Mouse (Mus musculus) hindbrain, embryonic 13.5 days (tissue): ENCODE data around the gene Nup93. TPM values are rescaled to one million over a fixed set of nuclear protein-coding genes. Genes with fewer than 3 reads are reported as not detected.

Source experiments
- ATAC-seq: fragments of 200-750 bp; cut with Nextera tagmentation; 2 replicates; pipeline ENCODE4 v1.8.0; 2017; ENCODE audit warnings: moderate TSS enrichment; ENCODE audit not compliant: low FRiP score
- H3K27ac ChIP-seq: fragments of 300-500 bp; sonication (generic); 2 replicates; pipeline ENCODE4 v1.5.1; 2015; ENCODE audit warnings: inconsistent platforms, mild to moderate bottlenecking, moderate library complexity
- H3K27me3 ChIP-seq: fragments of 300-500 bp; sonication (generic); 2 replicates; pipeline ENCODE4 v1.6.1; 2015; ENCODE audit warnings: mild to moderate bottlenecking, inconsistent platforms
- H3K36me3 ChIP-seq: fragments of 300-500 bp; sonication (generic); 2 replicates; pipeline ENCODE4 v1.6.1; 2015; ENCODE audit warnings: mild to moderate bottlenecking, inconsistent platforms
- H3K4me1 ChIP-seq: fragments of 300-500 bp; sonication (generic); replicated peaks from 2 replicates; pipeline ENCODE4 v1.6.1; 2015; ENCODE audit warnings: inconsistent platforms
- H3K4me2 ChIP-seq: fragments of 300-500 bp; sonication (generic); 2 replicates; pipeline ENCODE4 v1.6.1; 2015; ENCODE audit warnings: inconsistent platforms, mild to moderate bottlenecking, moderate library complexity
- H3K4me3 ChIP-seq: fragments of 300-500 bp; sonication (generic); 2 replicates; pipeline ENCODE4 v1.5.1; 2015; ENCODE audit warnings: mild to moderate bottlenecking, inconsistent platforms
- H3K9ac ChIP-seq: fragments of 300-500 bp; sonication (generic); 2 replicates; pipeline ENCODE4 v1.6.1; 2015; ENCODE audit warnings: mild to moderate bottlenecking, inconsistent platforms
- H3K9me3 ChIP-seq: fragments of 300-500 bp; sonication (generic); 2 replicates; pipeline ENCODE4 v1.6.1; 2016; ENCODE audit warnings: inconsistent platforms
- WGBS: fragments of 180-500 bp; shearing (Covaris S2); methylation state at CpG from one replicate; pipeline ENCODE4 v1.1.7; 2015; 5-methylcytosine and 5-hydroxymethylcytosine counted together
- polyA plus RNA-seq: library from polyadenylated mRNA; unstranded; fragments of >200 nt; fragmentation: Nextera tagmentation; extraction: Ambion mirVana; gene quantifications from 2 replicates; pipeline ENCODE4 v1.2.1, GENCODE M21; 2015

Gene Nup93
- polyA plus RNA-seq, 1 experiment from 2014 or later, result 66.5 TPM

GRCm38 (mm10) chr8:94280001-94280613, 65.7 kb downstream of the Nup93 start:
- WGBS, result 74% methylated on average over 5 of the region's 5 CpGs
- 0 out of 2 replicates have a peak, but pooled peaks cover 8% of the 10 kb centered on the region for H3K4me1 ChIP-seq
- H3K36me3 ChIP-seq, result no peaks in the 10 kb centered on the region; the same call in 1 of the 2 replicates
- no peak overlapping the region for H3K27ac ChIP-seq
- H3K27me3 ChIP-seq, result no peaks in the 10 kb centered on the region
- no peak overlapping the region for H3K4me2 ChIP-seq
- no peak overlapping the region for H3K9ac ChIP-seq
- ATAC-seq, result no peak
- no peak overlapping the region for H3K4me3 ChIP-seq
- no peaks in the 10 kb centered on the region for H3K9me3 ChIP-seq

GRCm38 (mm10) chr8:94282453-94282985, 68.2 kb downstream of the Nup93 start:
- no peak overlapping the region for H3K4me2 ChIP-seq
- no peaks in the 10 kb centered on the region for H3K9me3 ChIP-seq
- WGBS, result 80% methylated on average over 3 of the region's 3 CpGs
- no peak overlapping the region for H3K9ac ChIP-seq
- H3K27ac ChIP-seq, result no peak overlapping the region; the same call in 1 of the 2 replicates
- no peak for ATAC-seq
- 0 out of 2 replicates have a peak, but pooled peaks cover 8% of the 10 kb centered on the region for H3K4me1 ChIP-seq
- H3K4me3 ChIP-seq, result no peak overlapping the region
- no peaks in the 10 kb centered on the region for H3K27me3 ChIP-seq
- H3K36me3 ChIP-seq, result no peaks in the 10 kb centered on the region; the same call in 1 of the 2 replicates

GRCm38 (mm10) chr8:94284204-94284603, 69.8 kb downstream of the Nup93 start:
- Histone ChIP-seq H3K4me2 (no peak overlapping the region), H3K9me3 (no peaks in the 10 kb centered on the region), H3K36me3 (no peaks in the 10 kb centered on the region; the same call in 1 of the 2 replicates), H3K27ac (no peak overlapping the region), H3K4me3 (no peak overlapping the region), H3K4me1 (0 out of 2 replicates have a peak, but pooled peaks cover 8% of the 10 kb centered on the region), H3K9ac (no peak overlapping the region), H3K27me3 (no peaks in the 10 kb centered on the region)
- ATAC-seq, result no peak
- 90% methylated on average over 7 of the region's 7 CpGs for WGBS

- Histone ChIP-seq H3K4me3 (no peak overlapping the region), H3K27me3 (no peaks in the 10 kb centered on the region), H3K9me3 (no peaks in the 10 kb centered on the region), H3K9ac (no peak overlapping the region), H3K4me1 (peaks cover 7% of the 10 kb centered on the region; the same call in 1 of the 2 replicates), H3K36me3 (peaks cover 22% of the 10 kb centered on the region), H3K27ac (no peak overlapping the region), H3K4me2 (no peak overlapping the region)
- 94% methylated on average over 5 of the region's 5 CpGs for WGBS
- no peak for ATAC-seq
Observed at GRCm38 (mm10) chr8:94290606-94291005, 76.2 kb downstream of the Nup93 start.

GRCm38 (mm10) chr8:94292072-94292471, 77.7 kb downstream of the Nup93 start:
- peak overlapping the region; percentile 66 for H3K27ac ChIP-seq
- no peak for ATAC-seq
- no peak overlapping the region for H3K4me3 ChIP-seq
- no peaks in the 10 kb centered on the region for H3K9me3 ChIP-seq
- WGBS, result 78% methylated on average over 6 of the region's 6 CpGs
- peaks cover 14% of the 10 kb centered on the region; the same call in 1 of the 2 replicates for H3K4me1 ChIP-seq
- no peaks in the 10 kb centered on the region for H3K27me3 ChIP-seq
- H3K36me3 ChIP-seq, result peaks cover 22% of the 10 kb centered on the region
- no peak overlapping the region for H3K9ac ChIP-seq
- no peak overlapping the region for H3K4me2 ChIP-seq

- Histone ChIP-seq H3K9ac (no peak overlapping the region), H3K4me1 (peaks cover 17% of the 10 kb centered on the region; the same call in 1 of the 2 replicates), H3K4me2 (no peak overlapping the region), H3K27ac (0 out of 2 replicates have a peak overlapping the region, but pooled peaks have one; percentile 31), H3K9me3 (no peaks in the 10 kb centered on the region), H3K36me3 (peaks cover 22% of the 10 kb centered on the region), H3K4me3 (no peak overlapping the region), H3K27me3 (no peaks in the 10 kb centered on the region)
- no peak for ATAC-seq
- 91% methylated on average over 8 of the region's 8 CpGs for WGBS
Observed at GRCm38 (mm10) chr8:94292626-94293025, 78.3 kb downstream of the Nup93 start.

GRCm38 (mm10) chr8:94295687-94296086, 81.3 kb downstream of the Nup93 start:
- peaks cover 24% of the 10 kb centered on the region for H3K36me3 ChIP-seq
- no peak overlapping the region for H3K9ac ChIP-seq
- peaks cover 17% of the 10 kb centered on the region; the same call in 1 of the 2 replicates for H3K4me1 ChIP-seq
- WGBS, result 82% methylated on average over 6 of the region's 6 CpGs
- no peak overlapping the region for H3K4me2 ChIP-seq
- no peak overlapping the region for H3K4me3 ChIP-seq
- no peaks in the 10 kb centered on the region for H3K9me3 ChIP-seq
- ATAC-seq, result no peak
- H3K27me3 ChIP-seq, result no peaks in the 10 kb centered on the region
- peak overlapping the region; percentile 30; the same call in 1 of the 2 replicates for H3K27ac ChIP-seq

GRCm38 (mm10) chr8:94296312-94296991, 82.1 kb downstream of the Nup93 start:
- H3K9ac ChIP-seq, result no peak overlapping the region
- H3K4me3 ChIP-seq, result no peak overlapping the region
- WGBS, result 84% methylated on average over 9 of the region's 9 CpGs
- ATAC-seq, result no peak
- no peak overlapping the region for H3K4me2 ChIP-seq
- peaks cover 17% of the 10 kb centered on the region; the same call in 1 of the 2 replicates for H3K4me1 ChIP-seq
- peak overlapping the region; percentile 30; the same call in 1 of the 2 replicates for H3K27ac ChIP-seq
- H3K9me3 ChIP-seq, result no peaks in the 10 kb centered on the region
- H3K27me3 ChIP-seq, result no peaks in the 10 kb centered on the region
- peaks cover 31% of the 10 kb centered on the region for H3K36me3 ChIP-seq

- Histone ChIP-seq H3K9ac (no peak overlapping the region), H3K36me3 (peaks cover 37% of the 10 kb centered on the region), H3K9me3 (no peaks in the 10 kb centered on the region), H3K27me3 (no peaks in the 10 kb centered on the region), H3K27ac (peak overlapping the region; percentile 1; the same call in 1 of the 2 replicates), H3K4me3 (no peak overlapping the region), H3K4me2 (no peak overlapping the region), H3K4me1 (peaks cover 14% of the 10 kb centered on the region; the same call in 1 of the 2 replicates)
- ATAC-seq, result no peak
- 54% methylated on average over 6 of the region's 6 CpGs for WGBS
Observed at GRCm38 (mm10) chr8:94297101-94297500, 82.7 kb downstream of the Nup93 start.

GRCm38 (mm10) chr8:94300809-94301208, 86.4 kb downstream of the Nup93 start:
- H3K4me3 ChIP-seq, result no peak overlapping the region
- no peak overlapping the region for H3K4me2 ChIP-seq
- no peaks in the 10 kb centered on the region for H3K27me3 ChIP-seq
- H3K9ac ChIP-seq, result no peak overlapping the region
- H3K27ac ChIP-seq, result no peak overlapping the region
- no peak for ATAC-seq
- 71% methylated on average over 4 of the region's 4 CpGs for WGBS
- peaks cover 52% of the 10 kb centered on the region for H3K36me3 ChIP-seq
- peaks cover 7% of the 10 kb centered on the region; the same call in 1 of the 2 replicates for H3K4me1 ChIP-seq
- H3K9me3 ChIP-seq, result no peaks in the 10 kb centered on the region

- no peak for ATAC-seq
- 95% methylated on average over 2 of the region's 2 CpGs for WGBS
- H3K9me3 ChIP-seq, result no peaks in the 10 kb centered on the region
- H3K4me1 ChIP-seq, result no peaks in the 10 kb centered on the region
- no peaks in the 10 kb centered on the region for H3K27me3 ChIP-seq
- H3K36me3 ChIP-seq, result peaks cover 84% of the 10 kb centered on the region
- H3K4me3 ChIP-seq, result no peak overlapping the region
- H3K4me2 ChIP-seq, result no peak overlapping the region
- H3K9ac ChIP-seq, result no peak overlapping the region
- H3K27ac ChIP-seq, result no peak overlapping the region
Observed at GRCm38 (mm10) chr8:94304412-94304811, 90.0 kb downstream of the Nup93 start.

- WGBS, result 92% methylated on average over 7 of the region's 7 CpGs
- peaks cover 94% of the 10 kb centered on the region for H3K36me3 ChIP-seq
Observed at GRCm38 (mm10) chr8:94306989-94307513, 92.7 kb downstream of the Nup93 start.

More at GRCm38 (mm10) chr8:94306989-94307513, 92.7 kb downstream of the Nup93 start:
- H3K27me3 ChIP-seq, result no peaks in the 10 kb centered on the region
- H3K9ac ChIP-seq, result no peak overlapping the region
- no peak overlapping the region for H3K4me2 ChIP-seq
- no peaks in the 10 kb centered on the region for H3K9me3 ChIP-seq
- H3K4me1 ChIP-seq, result no peaks in the 10 kb centered on the region
- H3K27ac ChIP-seq, result no peak overlapping the region
- H3K4me3 ChIP-seq, result no peak overlapping the region
- ATAC-seq, result no peak
